Mouse (Mus musculus): ENCODE measurements around the gene Lrrc75a.
"Not testable (repeated sequence)": the region's sequence is repeated elsewhere in the genome, so short reads cannot be mapped to it uniquely, and the experiment has no call there.

Gene Lrrc75a

GRCm38 (mm10) chr11:62647661-62648590 lies at the start of gene Lrrc75a:
TSS of gene Lrrc75a (minus strand) at chr11:62648523.
- DNase-seq = no peak

GRCm38 (mm10) chr11:62695126-62695525 lies 46.8 kb upstream of the Lrrc75a start:
- DNase-seq = no peak

- DNase-seq = no peak
These were observed 45.2 kb upstream of the Lrrc75a start for GRCm38 (mm10) chr11:62693299-62694184.

GRCm38 (mm10) chr11:62691592-62691991 lies 43.3 kb upstream of the Lrrc75a start:
- DNase-seq = no peak

- no peak for DNase-seq
These were observed 31.6 kb upstream of the Lrrc75a start for GRCm38 (mm10) chr11:62679954-62680353.

GRCm38 (mm10) chr11:62678778-62679354 lies 30.5 kb upstream of the Lrrc75a start:
- no peak for DNase-seq

- no peak for DNase-seq
These were observed 27.9 kb upstream of the Lrrc75a start for GRCm38 (mm10) chr11:62676290-62676596.

- DNase-seq = peak; percentile 51
These were observed 27.4 kb upstream of the Lrrc75a start for GRCm38 (mm10) chr11:62675480-62676289.

GRCm38 (mm10) chr11:62670006-62670405 lies 21.7 kb upstream of the Lrrc75a start:
- no peak for DNase-seq

GRCm38 (mm10) chr11:62669471-62669870 lies 21.1 kb upstream of the Lrrc75a start:
- no peak for DNase-seq

- DNase-seq = no peak
These were observed 20.7 kb upstream of the Lrrc75a start for GRCm38 (mm10) chr11:62668986-62669385.

GRCm38 (mm10) chr11:62664250-62664649 lies 15.9 kb upstream of the Lrrc75a start:
- DNase-seq = no peak

- no peak for DNase-seq
These were observed 12.6 kb upstream of the Lrrc75a start for GRCm38 (mm10) chr11:62660885-62661284.

GRCm38 (mm10) chr11:62652080-62652479 lies 3.8 kb upstream of the Lrrc75a start:
- no peak for DNase-seq

GRCm38 (mm10) chr11:62651563-62651962 lies 3.2 kb upstream of the Lrrc75a start:
- DNase-seq = no peak

GRCm38 (mm10) chr11:62649803-62650202 lies 1.5 kb upstream of the Lrrc75a start:
- DNase-seq = not testable (repeated sequence)

GRCm38 (mm10) chr11:62648591-62649391 lies 468 bp upstream of the Lrrc75a start, which contains the start of gene Mmgt2:
TSS of gene Mmgt2 (plus strand) at chr11:62648664.
- peak; percentile 92 for DNase-seq

GRCm38 (mm10) chr11:62646958-62647515 lies 1.3 kb downstream of the Lrrc75a start:
- no peak for DNase-seq

GRCm38 (mm10) chr11:62646495-62646843 lies 1.9 kb downstream of the Lrrc75a start:
- no peak for DNase-seq

GRCm38 (mm10) chr11:62645732-62646494 lies 2.4 kb downstream of the Lrrc75a start:
- peak; percentile 58 for DNase-seq

GRCm38 (mm10) chr11:62645337-62645675 lies 3.0 kb downstream of the Lrrc75a start:
- no peak for DNase-seq
